Mouse (Mus musculus) heart, embryonic 12.5 days (tissue): Measurements from ENCODE around the gene Olfr1097. TPM values are rescaled to one million over a fixed set of nuclear protein-coding genes. Genes with fewer than 3 reads are reported as not detected.

Source experiments
- ATAC-seq: fragments of 200-750 bp; cut with Nextera tagmentation; 2 replicates; pipeline ENCODE4 v1.8.0; 2017; ENCODE audit warnings: moderate TSS enrichment, moderate library complexity; ENCODE audit not compliant: insufficient number of reproducible peaks, low FRiP score
- H3K27ac ChIP-seq: fragments of 300-500 bp; sonication (generic); 2 replicates; pipeline ENCODE4 v1.5.1; 2016; ENCODE audit warnings: mild to moderate bottlenecking, moderate library complexity; ENCODE audit not compliant: poor library complexity, severe bottlenecking
- H3K27me3 ChIP-seq: fragments of 300-500 bp; sonication (generic); replicated peaks from 2 replicates; pipeline ENCODE4 v1.6.1; 2016; ENCODE audit warnings: mild to moderate bottlenecking, moderate library complexity
- H3K36me3 ChIP-seq: fragments of 300-500 bp; sonication (generic); 2 replicates; pipeline ENCODE4 v1.6.1; 2016; ENCODE audit warnings: mild to moderate bottlenecking, moderate library complexity
- H3K4me1 ChIP-seq: fragments of 300-500 bp; sonication (generic); replicated peaks from 2 replicates; pipeline ENCODE4 v1.6.1; 2016; ENCODE audit warnings: mild to moderate bottlenecking
- H3K4me2 ChIP-seq: fragments of 300-500 bp; sonication (generic); 2 replicates; pipeline ENCODE4 v1.6.1; 2016; ENCODE audit warnings: mild to moderate bottlenecking, moderate library complexity
- H3K4me3 ChIP-seq: fragments of 300-500 bp; sonication (generic); 2 replicates; pipeline ENCODE4 v1.5.1; 2016; ENCODE audit warnings: mild to moderate bottlenecking
- H3K9ac ChIP-seq: fragments of 300-500 bp; sonication (generic); 2 replicates; pipeline ENCODE4 v1.6.1; 2016; ENCODE audit warnings: mild to moderate bottlenecking, moderate library complexity
- H3K9me3 ChIP-seq: fragments of 300-500 bp; sonication (generic); replicated peaks from 2 replicates; pipeline ENCODE4 v1.6.1; 2016; ENCODE audit warnings: mild to moderate bottlenecking, moderate library complexity
- WGBS: fragments of 180-500 bp; shearing (Covaris S2); methylation state at CpG from one replicate; pipeline ENCODE4 v1.1.7; 2016; 5-methylcytosine and 5-hydroxymethylcytosine counted together
- polyA plus RNA-seq: library from polyadenylated mRNA; unstranded; fragments of >200 nt; fragmentation: Nextera tagmentation; extraction: Ambion mirVana; gene quantifications from 2 replicates; pipeline ENCODE4 v1.2.1, GENCODE M21; 2016

The Olfr1097 gene
- not detected in 2 replicates for polyA plus RNA-seq

DNA sequence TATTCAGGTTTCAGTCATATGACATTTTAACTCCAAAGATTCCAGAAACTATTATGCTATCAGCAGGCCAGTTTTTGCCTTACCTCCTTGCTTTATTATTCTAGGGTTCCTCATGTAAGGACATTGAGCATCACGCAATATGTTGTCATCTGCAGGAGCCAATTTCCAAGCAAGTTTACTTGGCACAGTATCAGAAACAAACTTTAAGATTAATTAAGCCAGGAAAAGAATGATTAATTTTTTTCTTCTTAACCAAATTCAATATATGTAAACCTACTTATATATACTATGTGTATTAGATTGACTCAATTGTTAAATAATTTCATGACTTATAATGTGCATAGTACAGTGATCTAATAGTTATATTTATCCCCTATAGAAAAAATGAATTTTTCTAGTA is at the start of gene Olfr1097:
Gene Olfr1097, minus strand, starts transcription at position 101 of the 400 bp plus-strand sequence.
- H3K27ac ChIP-seq, result no peak within 1 kb of the TSS
- no peaks in the 10 kb centered on the region for H3K27me3 ChIP-seq
- H3K9me3 ChIP-seq, result no peaks in the 10 kb centered on the region
- ATAC-seq, result no peak
- no peak within 1 kb of the TSS for H3K4me3 ChIP-seq
- H3K4me2 ChIP-seq, result no peak within 1 kb of the TSS
- no peak within 1 kb of the TSS for H3K9ac ChIP-seq
- H3K4me1 ChIP-seq, result no peaks in the 10 kb centered on the region
- WGBS, result 89% methylated on average over 1 of the region's 1 CpGs
- no peaks in the 10 kb centered on the region for H3K36me3 ChIP-seq

DNA sequence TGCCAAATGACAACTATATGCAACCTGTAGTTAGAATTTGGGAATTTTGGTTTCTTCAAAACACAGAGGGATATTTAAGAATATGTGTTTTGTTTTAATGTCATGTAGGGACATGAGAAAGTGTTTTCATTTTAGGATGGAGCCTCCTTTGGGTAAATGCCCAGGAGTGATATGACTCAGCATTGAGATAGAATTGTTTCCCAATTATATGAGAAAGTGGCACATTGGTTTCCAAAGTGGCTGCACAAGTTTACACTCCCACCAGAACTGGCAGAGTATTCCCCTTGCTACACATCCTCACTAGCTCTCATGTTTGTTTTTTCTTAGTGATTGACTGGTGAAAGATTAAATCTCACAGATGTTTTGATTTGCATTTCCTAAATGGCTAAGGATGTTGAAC is 34.5 kb upstream of the Olfr1097 start:
- H3K27me3 ChIP-seq, result no peaks in the 10 kb centered on the region
- no peaks in the 10 kb centered on the region for H3K4me1 ChIP-seq
- H3K36me3 ChIP-seq, result no peaks in the 10 kb centered on the region
- H3K9me3 ChIP-seq, result no peaks in the 10 kb centered on the region
- H3K27ac ChIP-seq, result no peak overlapping the region
- H3K9ac ChIP-seq, result no peak overlapping the region
- H3K4me3 ChIP-seq, result no peak overlapping the region
- no peak overlapping the region for H3K4me2 ChIP-seq
- no peak for ATAC-seq

DNA sequence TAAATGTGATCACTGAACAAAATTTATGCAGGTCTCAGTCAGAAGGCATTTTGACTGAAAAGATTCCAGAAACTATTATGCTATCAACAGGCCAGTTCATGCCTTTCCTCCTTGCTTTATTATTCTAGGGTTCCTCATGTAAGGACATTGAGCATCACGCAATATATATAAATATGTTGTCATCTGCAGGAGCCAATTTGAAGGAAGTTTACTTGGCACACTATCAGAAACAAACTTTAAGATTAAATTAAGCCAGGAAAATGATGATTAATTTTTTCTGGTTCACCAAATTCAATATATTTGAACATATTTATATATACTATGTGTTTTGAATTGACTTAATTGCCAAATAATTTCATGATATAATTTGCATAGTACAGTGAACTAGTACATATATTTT is 32.4 kb upstream of the Olfr1097 start, which contains the start of gene Olfr1098:
Gene Olfr1098, minus strand, starts transcription at position 101 of the 400 bp plus-strand sequence.
- ATAC-seq, result no peak
- H3K4me1 ChIP-seq, result no peaks in the 10 kb centered on the region
- H3K4me2 ChIP-seq, result no peak within 1 kb of the TSS
- no peak within 1 kb of the TSS for H3K4me3 ChIP-seq
- no peak within 1 kb of the TSS for H3K27ac ChIP-seq
- H3K9me3 ChIP-seq, result no peaks in the 10 kb centered on the region
- no peak within 1 kb of the TSS for H3K9ac ChIP-seq
- H3K27me3 ChIP-seq, result no peaks in the 10 kb centered on the region
- 79% methylated on average over 1 of the region's 1 CpGs for WGBS
- no peaks in the 10 kb centered on the region for H3K36me3 ChIP-seq

DNA sequence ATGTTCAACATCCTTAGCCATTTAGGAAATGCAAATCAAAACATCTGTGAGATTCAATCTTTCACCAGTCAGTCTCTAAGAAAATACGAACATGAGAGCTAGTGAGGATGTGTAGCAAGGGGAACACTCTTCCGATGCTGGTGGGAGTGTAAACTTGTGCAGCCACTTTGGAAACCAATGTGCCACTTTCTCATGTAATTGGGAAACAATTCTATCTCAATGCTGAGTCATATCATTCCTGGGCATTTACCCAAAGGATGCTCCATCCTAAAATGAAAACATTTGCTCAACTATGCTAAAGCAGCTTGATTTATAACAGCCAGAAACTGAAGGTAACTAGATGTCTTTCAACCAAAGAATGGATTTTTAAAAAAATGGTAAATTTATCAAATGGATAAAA is 13.6 kb upstream of the Olfr1097 start:
- ATAC-seq, result no peak
- no peak overlapping the region for H3K27ac ChIP-seq
- WGBS, result 78% methylated on average over 2 of the region's 2 CpGs

GRCm38 (mm10) chr2:86874702-86875101 is 17.3 kb downstream of the Olfr1097 start, which contains the start of gene Gm13723:
Gm13723 (minus strand) TSS chr2:86874802.
- 72% methylated on average over 1 of the region's 1 CpGs for WGBS
- Histone ChIP-seq H3K4me1 (no peaks in the 10 kb centered on the region), H3K27me3 (no peaks in the 10 kb centered on the region), H3K9ac (no peak within 1 kb of the TSS), H3K9me3 (no peaks in the 10 kb centered on the region), H3K4me2 (no peak within 1 kb of the TSS), H3K4me3 (no peak within 1 kb of the TSS), H3K36me3 (no peaks in the 10 kb centered on the region), H3K27ac (no peak within 1 kb of the TSS)
- ATAC-seq, result no peak

More for the DNA sequence above, 13.6 kb upstream of the Olfr1097 start:
- Histone ChIP-seq H3K27me3 (no peaks in the 10 kb centered on the region), H3K4me1 (no peaks in the 10 kb centered on the region), H3K4me3 (no peak overlapping the region), H3K36me3 (no peaks in the 10 kb centered on the region), H3K9me3 (no peaks in the 10 kb centered on the region), H3K9ac (no peak overlapping the region), H3K4me2 (no peak overlapping the region)

DNA sequence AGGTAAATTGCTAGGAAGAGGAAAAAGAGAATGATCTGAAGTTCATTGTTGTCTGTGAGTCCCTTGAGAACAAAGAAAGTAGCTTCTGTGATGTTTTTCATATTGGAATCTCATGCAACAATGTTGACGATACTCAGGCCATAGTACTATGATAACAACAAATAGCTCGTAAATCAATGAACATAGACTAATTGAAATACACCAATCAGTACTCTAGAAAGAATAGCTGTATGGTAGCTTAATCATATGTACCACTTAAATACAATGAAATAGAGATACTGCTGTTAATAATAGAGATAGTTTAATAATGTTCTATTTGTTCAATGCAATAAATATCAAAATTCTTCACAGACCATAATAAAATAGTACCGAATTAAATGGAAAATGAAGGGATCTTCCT is 40.4 kb downstream of the Olfr1097 start, which contains the start of gene Olfr1095:
Gene Olfr1095, minus strand, starts transcription at position 101 of the 400 bp plus-strand sequence.
- H3K4me2 ChIP-seq, result no peak within 1 kb of the TSS
- H3K27me3 ChIP-seq, result no peaks in the 10 kb centered on the region
- H3K27ac ChIP-seq, result no peak within 1 kb of the TSS
- H3K4me3 ChIP-seq, result no peak within 1 kb of the TSS
- 75% methylated on average over 3 of the region's 3 CpGs for WGBS
- H3K4me1 ChIP-seq, result no peaks in the 10 kb centered on the region
- H3K36me3 ChIP-seq, result no peaks in the 10 kb centered on the region
- no peak for ATAC-seq
- H3K9ac ChIP-seq, result no peak within 1 kb of the TSS
- no peaks in the 10 kb centered on the region for H3K9me3 ChIP-seq

Other genes starting within 250 kb of the Olfr1097 start
- not detected in 2 replicates for gene Olfr1085, start 230.2 kb downstream of the Olfr1097 start, polyA plus RNA-seq
- gene Olfr1086, start 212.1 kb downstream of the Olfr1097 start, polyA plus RNA-seq, result not detected in 2 replicates
- not detected in 2 replicates for gene Olfr1087, start 193.8 kb downstream of the Olfr1097 start, polyA plus RNA-seq
- gene Olfr1089, start 158.5 kb downstream of the Olfr1097 start, polyA plus RNA-seq, result not detected in 2 replicates
- not detected in 2 replicates for gene Olfr1090, start 133.2 kb downstream of the Olfr1097 start, polyA plus RNA-seq
- not detected in 2 replicates for gene Olfr1093, start 109.7 kb downstream of the Olfr1097 start, polyA plus RNA-seq
- gene Olfr141, start 82.2 kb downstream of the Olfr1097 start, polyA plus RNA-seq, result not detected in 2 replicates
- not detected in 2 replicates for gene Olfr1094, start 67.6 kb downstream of the Olfr1097 start, polyA plus RNA-seq
- gene Olfr1095, start 40.5 kb downstream of the Olfr1097 start, polyA plus RNA-seq, result not detected in 2 replicates
- gene Gm13723, start 17.4 kb downstream of the Olfr1097 start, polyA plus RNA-seq, result not detected in 2 replicates
- not detected in 2 replicates for gene Olfr1098, start 32.3 kb upstream of the Olfr1097 start, polyA plus RNA-seq
- gene Olfr1099, start 68.5 kb upstream of the Olfr1097 start, polyA plus RNA-seq, result not detected in 2 replicates
- gene Olfr1100, start 87.7 kb upstream of the Olfr1097 start, polyA plus RNA-seq, result not detected in 2 replicates
- not detected in 2 replicates for gene Olfr1101, start 99.0 kb upstream of the Olfr1097 start, polyA plus RNA-seq
- gene Olfr1102, start 106.2 kb upstream of the Olfr1097 start, polyA plus RNA-seq, result not detected in 2 replicates
- gene Olfr1104, start 134.9 kb upstream of the Olfr1097 start, polyA plus RNA-seq, result not detected in 2 replicates
- gene Olfr1105, start 144.3 kb upstream of the Olfr1097 start, polyA plus RNA-seq, result not detected in 2 replicates
- not detected in 2 replicates for gene Olfr1106, start 160.1 kb upstream of the Olfr1097 start, polyA plus RNA-seq
- not detected in 2 replicates for gene Olfr1107, start 183.6 kb upstream of the Olfr1097 start, polyA plus RNA-seq
- gene Olfr1109, start 203.8 kb upstream of the Olfr1097 start, polyA plus RNA-seq, result not detected in 2 replicates
- gene Olfr259, start 222.4 kb upstream of the Olfr1097 start, polyA plus RNA-seq, result not detected in 2 replicates
- gene Olfr1110, start 248.1 kb upstream of the Olfr1097 start, polyA plus RNA-seq, result not detected in 2 replicates